Mouse (Mus musculus): ENCODE measurements around the gene Slc22a6. TPM values are rescaled to one million over a fixed set of nuclear protein-coding genes. Genes with fewer than 3 reads are reported as not detected.

Slc22a6 gene
- total and polyA plus RNA-seq, 2 experiments, result not detected

DNA sequence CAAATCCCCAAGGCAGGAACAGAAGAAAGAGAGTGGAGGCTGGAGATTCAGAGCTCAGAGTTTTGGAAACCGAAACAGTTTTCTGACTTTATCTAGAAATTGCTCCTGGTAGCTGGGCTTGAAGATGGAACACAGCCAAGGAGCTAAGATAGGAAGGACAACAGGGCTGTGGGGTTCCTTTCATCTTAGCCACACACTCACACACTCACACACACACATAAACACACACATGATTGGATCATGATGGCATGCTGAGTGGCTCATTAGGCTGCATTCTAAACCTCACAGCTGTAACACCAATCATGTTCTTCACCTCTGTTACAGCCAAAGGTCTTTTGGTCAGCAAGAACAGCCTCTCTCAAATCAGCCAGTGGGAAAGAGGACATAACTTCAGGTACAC lies 14.2 kb downstream of the Slc22a6 start:
- no peak for TF ChIP-seq CTCF (IDR thresholded peaks at IDR 0.05; ENCODE audit: low read depth, low read length)
- no peak for TF ChIP-seq POLR2A (IDR thresholded peaks at IDR 0.05; ENCODE audit: extremely low read depth, insufficient read depth, low read length)
- Histone ChIP-seq H3K9ac (ENCODE audit: low read depth, low read length) (no peak overlapping the region), H3K27me3 (ENCODE audit: control insufficient read depth, insufficient read depth, low read length) (no peaks in the 10 kb centered on the region), H3K4me3 (ENCODE audit: insufficient read depth, low read depth, low read length) (no peak overlapping the region), H3K36me3 (ENCODE audit: control insufficient read depth, insufficient read depth, low read length) (no peaks in the 10 kb centered on the region), H3K27ac (replicated peaks; ENCODE audit: insufficient read depth, low read depth, low read length) (no peak overlapping the region), H3K79me2 (ENCODE audit: control insufficient read depth, insufficient read depth, low read length) (no peaks in the 10 kb centered on the region), H3K4me1 (ENCODE audit: control insufficient read depth, insufficient read depth, low read length) (peaks cover 17% of the 10 kb centered on the region)
- peak; percentile 16 for DNase-seq (ENCODE audit: extremely low read depth, low read depth, low spot score)
- WGBS, result 32% methylated on average over 1 of the region's 1 CpGs

DNA sequence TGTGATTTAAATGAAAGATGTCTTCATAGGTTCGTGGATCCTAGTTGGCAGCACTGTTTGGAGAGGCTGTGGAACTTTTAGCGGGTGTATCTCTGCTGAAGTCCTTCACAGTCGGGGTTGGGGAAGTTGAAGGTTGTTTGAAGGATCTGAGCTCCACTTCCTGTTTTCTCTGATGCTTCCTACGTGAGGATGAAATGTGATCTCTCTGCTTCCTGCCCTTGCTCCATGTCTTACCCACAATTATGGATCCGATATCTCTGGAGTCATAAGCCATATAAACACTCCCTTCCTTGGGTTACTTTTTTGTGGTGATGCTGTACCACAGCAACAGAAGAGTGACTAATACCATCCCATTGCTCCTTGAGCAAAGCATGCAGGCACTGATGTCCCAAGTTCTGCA lies 24.2 kb downstream of the Slc22a6 start:
- H3K4me1 ChIP-seq (ENCODE audit: control insufficient read depth, insufficient read depth, low read length), result no peaks in the 10 kb centered on the region
- H3K27ac ChIP-seq (replicated peaks; ENCODE audit: insufficient read depth, low read depth, low read length), result no peak overlapping the region
- H3K4me3 ChIP-seq (ENCODE audit: insufficient read depth, low read depth, low read length), result no peak overlapping the region
- no peak for DNase-seq (ENCODE audit: extremely low read depth, low read depth, low spot score)
- 53% methylated on average over 5 of the region's 5 CpGs for WGBS
- TF ChIP-seq POLR2A (IDR thresholded peaks at IDR 0.05; ENCODE audit: extremely low read depth, insufficient read depth, low read length) (no peak), CTCF (IDR thresholded peaks at IDR 0.05; ENCODE audit: low read depth, low read length) (no peak)
- H3K79me2 ChIP-seq (ENCODE audit: control insufficient read depth, insufficient read depth, low read length), result no peaks in the 10 kb centered on the region
- no peaks in the 10 kb centered on the region for H3K36me3 ChIP-seq (ENCODE audit: control insufficient read depth, insufficient read depth, low read length)
- no peaks in the 10 kb centered on the region for H3K27me3 ChIP-seq (ENCODE audit: control insufficient read depth, insufficient read depth, low read length)
- H3K9ac ChIP-seq (ENCODE audit: low read depth, low read length), result no peak overlapping the region

DNA sequence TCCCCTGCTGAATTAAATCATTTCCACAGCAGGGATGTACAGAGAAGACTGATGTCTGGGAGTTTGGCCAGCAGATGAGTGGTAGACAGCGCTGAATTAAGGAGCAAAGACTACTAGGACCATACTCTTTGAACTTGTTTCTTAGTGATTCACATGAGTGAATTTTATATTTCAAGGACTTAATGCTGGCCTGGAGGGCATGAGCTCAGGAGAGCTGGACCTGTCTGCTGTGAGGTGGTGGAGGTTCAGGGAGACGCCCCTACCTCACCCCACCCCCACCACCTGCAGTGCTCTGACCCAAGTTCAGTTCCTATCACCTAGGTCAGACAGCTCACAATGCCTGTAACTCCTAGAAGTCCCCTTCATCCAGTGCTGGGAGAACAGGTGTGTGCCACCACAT lies 28.6 kb downstream of the Slc22a6 start:
- Histone ChIP-seq H3K27me3 (ENCODE audit: control insufficient read depth, insufficient read depth, low read length) (no peaks in the 10 kb centered on the region), H3K4me1 (ENCODE audit: control insufficient read depth, insufficient read depth, low read length) (no peaks in the 10 kb centered on the region), H3K27ac (replicated peaks; ENCODE audit: insufficient read depth, low read depth, low read length) (no peak overlapping the region), H3K79me2 (ENCODE audit: control insufficient read depth, insufficient read depth, low read length) (no peaks in the 10 kb centered on the region), H3K9ac (ENCODE audit: low read depth, low read length) (no peak overlapping the region), H3K4me3 (ENCODE audit: insufficient read depth, low read depth, low read length) (no peak overlapping the region), H3K36me3 (ENCODE audit: control insufficient read depth, insufficient read depth, low read length) (no peaks in the 10 kb centered on the region)
- TF ChIP-seq CTCF (IDR thresholded peaks at IDR 0.05; ENCODE audit: low read depth, low read length), result no peak
- TF ChIP-seq POLR2A (IDR thresholded peaks at IDR 0.05; ENCODE audit: extremely low read depth, insufficient read depth, low read length), result no peak
- DNase-seq (ENCODE audit: extremely low read depth, low read depth, low spot score), result no peak
- WGBS, result 83% methylated on average over 2 of the region's 2 CpGs

DNA sequence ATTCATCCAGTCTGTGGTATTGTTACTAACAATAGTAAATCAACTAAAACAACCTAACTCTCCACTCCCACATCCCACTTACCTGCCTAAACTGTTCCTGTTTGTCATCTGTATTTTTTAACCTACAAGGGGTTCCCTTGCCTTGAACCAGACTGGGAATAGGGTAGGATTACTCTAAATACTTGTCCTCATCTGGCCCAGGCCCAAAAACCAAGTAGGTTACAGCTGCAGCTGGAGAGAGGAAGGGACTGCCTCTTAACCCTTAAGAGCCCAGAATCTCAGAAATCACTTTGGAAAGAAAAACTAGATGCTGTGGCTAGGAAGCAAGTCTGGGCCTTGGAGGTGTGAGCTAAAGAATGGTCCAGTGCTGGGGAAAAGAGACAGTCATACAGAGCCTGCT lies 38.0 kb downstream of the Slc22a6 start:
- Histone ChIP-seq H3K4me1 (ENCODE audit: control insufficient read depth, insufficient read depth, low read length) (no peaks in the 10 kb centered on the region), H3K27me3 (ENCODE audit: control insufficient read depth, insufficient read depth, low read length) (no peaks in the 10 kb centered on the region), H3K79me2 (ENCODE audit: control insufficient read depth, insufficient read depth, low read length) (no peaks in the 10 kb centered on the region), H3K9ac (ENCODE audit: low read depth, low read length) (no peak overlapping the region), H3K36me3 (ENCODE audit: control insufficient read depth, insufficient read depth, low read length) (no peaks in the 10 kb centered on the region), H3K27ac (replicated peaks; ENCODE audit: insufficient read depth, low read depth, low read length) (no peak overlapping the region), H3K4me3 (ENCODE audit: insufficient read depth, low read depth, low read length) (no peak overlapping the region)
- no peak for DNase-seq (ENCODE audit: extremely low read depth, low read depth, low spot score)
- TF ChIP-seq CTCF (IDR thresholded peaks at IDR 0.05; ENCODE audit: low read depth, low read length) (no peak), POLR2A (IDR thresholded peaks at IDR 0.05; ENCODE audit: extremely low read depth, insufficient read depth, low read length) (no peak)

DNA sequence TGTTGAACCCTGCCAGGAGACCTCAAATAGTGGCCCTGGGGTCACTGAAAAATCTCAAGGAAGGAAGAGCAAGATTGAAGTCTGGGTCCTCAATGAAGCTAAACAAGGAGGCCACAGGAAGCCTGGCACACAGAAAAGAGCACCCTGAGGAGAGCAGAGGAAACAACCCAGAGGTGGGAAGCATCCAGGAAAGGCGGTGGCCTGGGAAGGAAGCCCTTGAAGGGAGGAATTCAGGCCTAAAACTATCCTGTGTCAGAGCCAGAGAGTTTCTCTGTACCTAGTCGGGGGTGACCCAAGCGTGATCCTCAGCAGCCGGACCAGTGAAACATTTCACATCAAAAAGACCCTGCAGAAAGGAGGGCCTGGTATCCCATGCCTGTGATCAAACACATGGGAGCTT lies 38.5 kb downstream of the Slc22a6 start:
- H3K36me3 ChIP-seq (ENCODE audit: control insufficient read depth, insufficient read depth, low read length), result no peaks in the 10 kb centered on the region
- no peak for DNase-seq (ENCODE audit: extremely low read depth, low read depth, low spot score)

GRCm38 (mm10) chr19:8661821-8662307 lies 44.0 kb downstream of the Slc22a6 start:
- Histone ChIP-seq H3K36me3 (ENCODE audit: control insufficient read depth, insufficient read depth, low read length) (no peaks in the 10 kb centered on the region), H3K4me1 (ENCODE audit: control insufficient read depth, insufficient read depth, low read length) (0 out of 2 replicates have a peak, but pooled peaks cover 2% of the 10 kb centered on the region), H3K9ac (ENCODE audit: low read depth, low read length) (no peak overlapping the region), H3K4me3 (ENCODE audit: insufficient read depth, low read depth, low read length) (peak overlapping the region; percentile 1; the same call in 1 of the 2 replicates), H3K79me2 (ENCODE audit: control insufficient read depth, insufficient read depth, low read length) (no peaks in the 10 kb centered on the region), H3K27me3 (ENCODE audit: control insufficient read depth, insufficient read depth, low read length) (peaks cover 6% of the 10 kb centered on the region), H3K27ac (replicated peaks; ENCODE audit: insufficient read depth, low read depth, low read length) (no peak overlapping the region)
- no peak for DNase-seq (ENCODE audit: extremely low read depth, low read depth, low spot score)
- WGBS, result 6% methylated on average over 35 of the region's 35 CpGs
- no peak for TF ChIP-seq POLR2A (IDR thresholded peaks at IDR 0.05; ENCODE audit: extremely low read depth, insufficient read depth, low read length)

More for the DNA sequence above, 38.5 kb downstream of the Slc22a6 start:
- Histone ChIP-seq H3K79me2 (ENCODE audit: control insufficient read depth, insufficient read depth, low read length) (no peaks in the 10 kb centered on the region), H3K4me1 (ENCODE audit: control insufficient read depth, insufficient read depth, low read length) (no peaks in the 10 kb centered on the region), H3K27ac (replicated peaks; ENCODE audit: insufficient read depth, low read depth, low read length) (no peak overlapping the region), H3K9ac (ENCODE audit: low read depth, low read length) (no peak overlapping the region), H3K27me3 (ENCODE audit: control insufficient read depth, insufficient read depth, low read length) (no peaks in the 10 kb centered on the region), H3K4me3 (ENCODE audit: insufficient read depth, low read depth, low read length) (no peak overlapping the region)
- no peak for TF ChIP-seq POLR2A (IDR thresholded peaks at IDR 0.05; ENCODE audit: extremely low read depth, insufficient read depth, low read length)
- TF ChIP-seq CTCF (IDR thresholded peaks at IDR 0.05; ENCODE audit: low read depth, low read length), result no peak
- WGBS, result 95% methylated on average over 4 of the region's 4 CpGs
